Mouse (Mus musculus): ENCODE results near the gene Zfp39.

The Zfp39 gene

DNA sequence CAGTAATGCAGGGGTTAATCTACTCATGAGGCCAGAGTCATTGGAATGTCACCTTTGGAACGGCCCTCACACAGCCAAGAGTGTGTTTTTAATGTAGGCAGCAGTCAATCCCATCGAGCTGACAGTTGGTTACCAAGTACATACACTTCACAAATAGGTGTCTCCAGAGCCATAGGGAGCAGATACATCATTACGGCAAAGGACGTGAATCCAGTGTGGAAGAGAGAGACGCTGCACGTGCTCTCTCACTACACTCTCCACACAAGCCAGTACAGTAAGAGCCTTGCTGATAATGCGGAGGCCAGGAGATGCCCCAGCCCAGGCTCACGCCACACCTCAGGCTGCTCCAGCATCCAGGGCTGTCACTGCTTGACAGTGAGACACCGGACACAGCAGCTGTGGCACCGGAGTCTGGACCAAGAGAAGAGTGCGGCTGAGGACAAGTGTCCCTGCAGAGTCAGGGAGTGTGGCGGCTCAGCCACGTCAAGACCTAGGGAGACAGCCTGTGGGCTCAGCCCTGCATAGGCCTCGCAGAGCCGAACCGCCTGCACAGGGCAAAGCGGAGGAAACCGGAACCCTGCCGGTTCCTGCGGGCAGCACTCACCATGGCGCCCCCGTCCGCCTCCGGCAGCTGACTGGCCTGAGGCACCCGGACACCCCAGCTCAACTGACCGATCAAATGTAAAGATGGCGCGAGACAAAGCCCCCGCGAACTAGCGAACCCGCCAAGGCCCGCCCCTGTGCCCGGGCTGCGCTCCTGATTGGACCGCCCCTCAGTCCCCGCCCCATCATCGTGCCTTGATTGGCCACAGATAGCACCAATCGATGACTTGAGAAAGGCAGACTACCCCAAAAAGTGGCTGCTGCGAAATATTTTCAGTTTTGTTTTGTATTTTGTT is at the start of gene Zfp39:
Gene Zfp39 (minus strand): TSS at position 715 of the 899 bp plus-strand sequence.
- peak; percentile 96 for DNase-seq (ENCODE audit: low spot score)

DNA sequence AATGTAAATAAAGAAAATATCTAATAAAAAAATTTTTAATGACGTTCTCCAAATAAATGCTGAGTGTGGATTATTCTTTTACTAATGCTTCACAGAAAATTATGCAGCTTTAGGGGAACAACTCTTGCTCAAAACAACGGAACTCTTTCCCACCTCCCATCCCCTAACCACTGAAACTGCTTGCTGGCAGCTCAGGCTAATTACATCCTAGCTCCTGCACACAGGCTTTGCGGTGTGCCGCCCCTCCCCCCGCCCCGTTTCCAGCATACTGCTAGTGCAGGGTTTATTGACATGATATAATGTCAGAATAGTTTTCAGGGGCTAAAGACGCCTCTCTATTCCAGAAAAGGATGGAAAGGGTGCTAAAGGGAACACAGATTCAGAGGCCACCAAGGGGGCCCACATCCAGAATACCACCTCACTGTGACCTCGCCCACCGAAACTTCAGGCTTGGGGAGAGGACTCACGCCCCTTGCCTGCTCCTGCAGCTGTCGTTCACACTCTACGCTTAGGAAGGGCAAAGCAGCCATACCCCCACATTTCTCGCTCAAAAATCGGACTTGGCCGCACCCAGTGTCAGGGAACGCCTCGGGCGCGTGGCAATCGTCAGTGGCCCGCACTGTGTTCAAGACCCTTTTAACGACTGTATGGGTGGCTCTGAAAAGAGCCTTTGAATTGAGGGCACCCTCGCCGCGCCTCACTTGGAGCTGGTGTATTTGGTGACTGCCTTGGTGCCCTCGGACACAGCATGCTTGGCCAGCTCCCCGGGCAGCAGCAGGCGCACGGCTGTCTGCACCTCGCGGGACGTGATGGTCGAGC is 49.5 kb upstream of the Zfp39 start:
- no peak for DNase-seq (ENCODE audit: low spot score)

DNA sequence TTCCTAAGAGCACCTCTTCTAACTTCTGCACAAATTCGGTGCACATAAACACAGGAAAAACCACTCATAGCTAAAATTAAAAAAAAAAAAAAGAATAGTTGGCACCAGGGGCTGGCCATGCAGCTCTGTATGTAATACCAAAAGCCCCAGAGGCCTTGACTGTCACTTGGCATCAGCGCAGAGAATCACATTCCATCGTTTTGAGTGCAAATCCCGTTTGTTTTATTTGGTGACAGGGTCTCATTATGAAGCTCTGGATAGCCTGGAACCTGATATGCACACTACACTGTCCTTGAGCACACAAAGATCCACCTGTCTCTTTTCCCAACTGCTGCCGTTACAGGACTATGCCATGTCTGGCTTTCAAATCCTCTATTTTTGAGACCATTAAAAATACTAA is 47.2 kb upstream of the Zfp39 start:
- DNase-seq (ENCODE audit: low spot score), result no peak

DNA sequence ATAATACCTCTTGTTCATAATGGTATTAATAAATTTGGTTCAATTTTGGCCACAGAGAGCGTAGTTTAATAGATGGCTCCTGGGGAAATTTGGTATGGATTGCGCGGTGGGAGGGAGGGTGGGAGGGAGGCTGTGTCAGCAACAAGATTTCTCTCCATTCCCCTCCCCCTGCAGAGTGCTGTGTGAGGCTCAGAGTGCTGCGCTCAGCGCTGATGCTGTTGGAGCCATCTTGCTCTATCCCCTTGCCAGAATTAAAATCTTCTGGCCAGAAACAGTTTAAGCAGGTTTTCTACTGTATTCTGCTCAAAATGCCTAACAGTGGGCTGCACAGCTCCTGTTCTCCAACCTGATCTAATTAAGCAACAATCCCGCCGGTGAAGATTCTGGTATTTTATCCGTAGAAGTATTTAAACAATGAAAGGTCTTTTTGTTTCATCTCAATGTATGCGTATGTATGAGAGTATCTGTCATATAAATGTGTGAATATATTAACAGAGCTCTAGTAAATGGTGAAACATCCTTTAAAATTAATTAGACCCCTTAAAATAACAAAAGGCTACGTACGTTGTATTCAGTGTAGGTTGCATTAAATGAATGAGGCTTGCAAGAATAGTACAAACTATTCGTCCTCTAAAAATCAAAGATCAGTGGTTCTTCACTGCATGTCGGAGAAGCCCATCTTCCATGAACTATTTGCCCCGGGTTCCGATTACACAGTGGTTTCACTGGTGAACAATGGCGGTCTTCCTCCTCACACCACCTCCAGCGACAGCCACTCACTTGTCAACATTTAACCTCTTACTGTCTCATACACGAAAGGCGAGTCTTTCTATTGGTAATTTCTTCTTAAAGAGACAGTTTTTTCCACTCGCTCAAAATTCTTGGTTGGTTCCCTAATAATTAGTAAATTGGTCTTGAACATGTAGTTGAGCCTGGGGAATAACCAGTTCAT is 45.7 kb upstream of the Zfp39 start:
- DNase-seq (ENCODE audit: low spot score), result no peak

DNA sequence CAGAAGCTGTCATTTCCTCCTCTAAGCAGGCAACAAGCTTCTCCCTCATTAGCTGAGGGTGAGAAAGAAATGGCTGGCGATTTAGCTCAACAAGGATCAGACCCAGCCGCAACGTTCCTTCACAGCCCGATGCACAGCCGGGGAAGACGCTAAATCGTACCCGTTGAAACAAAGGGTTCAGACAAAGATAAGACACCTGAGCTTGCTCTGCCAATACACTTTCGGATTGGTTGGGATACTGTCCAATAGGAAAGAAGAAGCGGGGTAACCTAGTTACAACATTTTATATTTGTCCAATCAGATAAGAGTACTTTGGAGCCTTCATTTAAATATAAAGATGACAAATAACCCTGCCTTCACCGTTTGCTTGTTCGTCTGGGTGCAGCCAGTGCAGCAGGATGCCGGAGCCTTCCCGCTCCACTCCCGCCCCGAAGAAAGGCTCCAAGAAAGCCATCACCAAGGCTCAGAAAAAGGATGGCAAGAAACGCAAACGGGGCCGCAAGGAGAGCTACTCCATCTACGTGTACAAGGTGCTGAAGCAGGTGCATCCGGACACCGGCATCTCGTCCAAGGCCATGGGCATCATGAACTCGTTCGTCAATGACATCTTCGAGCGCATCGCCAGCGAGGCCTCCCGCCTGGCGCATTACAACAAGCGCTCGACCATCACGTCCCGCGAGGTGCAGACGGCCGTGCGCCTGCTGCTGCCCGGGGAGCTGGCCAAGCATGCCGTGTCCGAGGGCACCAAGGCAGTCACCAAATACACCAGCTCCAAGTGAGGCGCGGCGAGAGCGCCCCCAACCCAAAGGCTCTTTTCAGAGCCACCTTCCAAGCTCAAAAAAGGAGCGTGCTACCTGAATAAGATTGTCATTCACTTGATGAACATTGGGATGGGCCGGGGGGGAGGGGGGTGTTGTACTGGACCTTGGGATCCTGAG is 44.8 kb upstream of the Zfp39 start, which contains the start of gene Hist3h2ba:
Gene Hist3h2ba (plus strand): TSS at position 379 of the 938 bp plus-strand sequence.
- DNase-seq (ENCODE audit: low spot score), result no peak

DNA sequence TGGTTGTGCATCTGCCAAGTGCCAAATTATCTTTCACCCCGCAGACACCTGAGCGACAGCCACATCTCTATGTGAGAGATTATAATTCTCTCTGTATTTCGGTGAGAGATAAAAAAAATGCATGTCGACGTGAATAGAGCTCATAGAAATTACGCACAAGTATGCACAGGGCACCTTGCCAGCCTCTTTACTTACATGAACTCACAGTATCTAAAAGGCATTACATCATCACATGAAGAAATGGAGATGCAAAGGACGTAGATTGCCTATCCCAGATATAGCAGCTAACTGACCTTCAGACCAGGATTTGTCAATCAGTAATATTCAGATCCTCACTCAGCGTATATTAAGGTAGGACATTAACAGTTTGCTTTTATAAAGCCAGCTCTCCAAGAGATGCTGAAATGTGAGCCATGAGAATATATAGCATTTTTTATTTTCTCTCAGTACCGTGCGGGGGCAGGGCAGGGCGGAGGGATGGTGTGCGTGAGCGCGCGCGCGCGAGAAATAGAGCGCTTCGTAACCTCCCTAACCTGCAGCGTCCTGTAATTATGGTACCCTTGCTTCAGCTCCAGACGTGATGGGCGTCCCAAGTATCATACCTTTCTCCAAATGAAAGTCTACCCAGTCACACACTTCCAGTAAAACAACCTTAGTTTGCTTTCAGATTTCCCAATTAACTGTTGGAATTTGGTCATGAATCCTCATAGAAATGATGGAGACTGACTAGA is 43.9 kb upstream of the Zfp39 start:
- DNase-seq (ENCODE audit: low spot score), result no peak

DNA sequence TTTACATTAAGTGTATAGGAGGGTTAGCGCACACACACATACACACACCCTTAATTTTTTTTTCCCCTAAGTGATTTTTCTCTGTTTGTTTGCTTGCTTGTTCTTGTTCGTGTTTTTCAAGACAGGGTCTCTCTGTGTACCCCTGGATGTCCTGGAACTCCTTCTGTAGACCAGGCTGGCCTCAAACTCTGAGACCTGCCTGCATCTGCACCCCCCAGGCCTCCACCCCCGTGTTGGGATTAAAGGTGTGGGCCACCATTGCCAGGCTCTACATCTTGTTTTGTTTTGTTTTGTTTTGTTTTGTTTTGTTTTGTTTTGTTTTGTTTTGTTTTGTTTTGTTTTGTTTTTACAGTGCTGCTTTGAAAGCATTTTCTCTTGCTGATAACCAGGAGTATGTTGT is 43.3 kb upstream of the Zfp39 start:
- no peak for DNase-seq (ENCODE audit: low spot score)

DNA sequence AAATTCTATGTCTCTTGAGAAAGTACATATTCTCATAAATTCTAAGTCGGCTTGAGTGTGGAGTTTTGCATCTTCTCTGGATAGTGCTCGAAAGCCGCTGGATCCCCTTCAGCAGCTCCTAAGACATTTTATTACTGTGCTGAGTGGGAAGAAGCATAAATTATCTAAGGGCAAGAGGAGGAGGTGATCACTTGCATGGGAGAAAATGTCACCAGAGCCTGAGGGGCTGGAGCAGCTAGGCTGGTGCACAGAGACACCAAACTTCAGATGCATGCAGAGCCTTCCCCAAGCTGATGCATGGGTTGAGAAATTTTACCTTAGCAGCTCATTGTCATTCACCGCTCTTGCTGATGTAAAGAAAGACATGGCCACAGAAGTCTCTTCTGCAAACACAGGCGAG is 40.1 kb upstream of the Zfp39 start:
- no peak for DNase-seq (ENCODE audit: low spot score)

DNA sequence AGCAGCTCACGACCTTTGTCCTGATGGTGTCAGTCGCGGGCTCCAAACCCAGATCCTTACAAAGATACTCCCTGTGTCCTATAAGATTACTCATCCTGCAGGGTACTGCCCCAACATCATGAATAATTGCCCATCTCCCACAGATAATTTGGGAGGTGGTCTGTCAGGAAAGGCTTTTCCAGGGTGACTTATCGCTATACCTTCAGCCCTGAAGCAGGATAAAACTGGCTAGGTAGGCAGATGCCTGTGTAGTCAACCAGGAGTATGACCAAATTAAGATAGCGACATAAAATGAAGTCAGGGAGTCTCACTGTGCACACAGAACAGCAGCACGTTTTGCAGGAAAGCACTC is 35.0 kb upstream of the Zfp39 start:
- DNase-seq (ENCODE audit: low spot score), result no peak

DNA sequence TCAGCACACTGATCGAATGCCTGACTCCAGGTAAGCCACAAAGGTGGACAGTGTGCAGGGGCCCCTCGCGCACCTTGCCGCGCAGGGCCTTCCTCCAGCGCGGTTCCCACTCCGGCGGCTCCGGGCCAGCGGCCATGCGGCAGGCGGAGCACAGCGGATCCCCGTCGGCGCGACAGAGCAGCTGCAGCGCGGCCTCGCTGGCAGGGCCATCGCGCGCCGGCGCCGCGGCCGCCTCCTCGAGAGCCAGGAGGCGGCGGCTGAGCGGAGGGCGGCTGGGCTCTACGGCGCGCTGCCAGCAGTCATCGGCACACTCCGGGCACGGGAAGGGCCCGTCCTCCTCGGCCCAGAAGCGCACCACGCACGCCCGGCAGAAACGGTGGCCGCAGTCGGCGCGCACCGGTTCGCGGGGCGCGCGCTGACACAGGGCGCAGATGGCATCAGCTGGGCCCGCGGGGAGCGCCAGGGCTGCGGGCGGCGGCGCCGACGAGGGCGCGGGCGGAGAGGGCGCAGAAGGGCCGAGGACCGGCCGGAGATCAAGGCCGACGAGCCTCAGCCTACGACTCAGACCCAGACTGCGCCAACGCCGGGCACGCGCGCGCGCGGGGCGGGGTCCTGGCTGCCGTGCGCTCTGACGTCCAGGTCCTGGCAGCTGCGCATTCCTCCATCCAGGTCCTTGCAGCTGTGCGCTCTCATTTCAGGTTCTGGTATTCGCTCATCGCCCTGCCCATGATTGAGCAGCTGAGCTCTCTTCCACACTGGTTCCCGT is 34.5 kb upstream of the Zfp39 start, which contains the start of gene Rnf187:
Gene Rnf187 (minus strand): TSS at position 595 of the 766 bp plus-strand sequence.
- peak; percentile 90 for DNase-seq (ENCODE audit: low spot score)

DNA sequence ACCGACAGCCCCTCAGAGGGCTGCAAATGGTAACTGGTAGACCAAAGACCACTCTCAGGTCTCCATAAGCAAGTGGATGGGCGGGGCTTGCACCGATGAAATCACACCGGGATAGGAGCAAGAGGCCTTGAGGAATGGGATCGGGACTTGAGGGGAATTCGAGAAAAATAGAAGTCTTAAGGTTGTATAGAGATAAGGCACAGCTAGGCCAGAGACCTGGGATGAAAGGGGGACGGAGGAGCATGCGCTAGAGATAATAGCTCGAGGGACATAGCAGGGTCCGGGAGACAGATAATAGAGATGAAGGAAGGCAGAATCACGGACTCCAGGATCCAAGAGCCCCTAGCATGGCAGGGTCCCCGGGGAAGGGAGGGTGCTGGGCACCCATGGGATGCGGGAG is 33.9 kb upstream of the Zfp39 start:
- no peak for DNase-seq (ENCODE audit: low spot score)

DNA sequence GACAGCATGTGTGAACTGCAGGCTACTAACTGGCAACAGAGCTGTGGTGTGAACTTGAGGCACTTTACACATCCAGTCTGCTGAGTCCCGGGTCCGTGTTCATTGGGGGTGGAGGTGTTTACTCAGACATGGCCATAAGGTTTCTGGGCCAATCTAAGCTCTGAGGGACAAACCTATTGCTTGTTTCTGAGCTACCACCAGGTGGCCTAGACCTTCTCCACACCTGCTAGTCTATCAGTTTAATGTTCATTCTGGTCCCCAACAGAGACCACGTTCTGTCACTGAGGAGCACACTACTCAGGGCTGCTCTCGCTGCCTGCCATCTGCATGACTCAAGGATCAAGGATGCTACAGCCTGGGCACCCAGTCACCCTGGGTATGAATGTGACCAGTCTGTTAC is 27.6 kb upstream of the Zfp39 start:
- DNase-seq (ENCODE audit: low spot score), result no peak

DNA sequence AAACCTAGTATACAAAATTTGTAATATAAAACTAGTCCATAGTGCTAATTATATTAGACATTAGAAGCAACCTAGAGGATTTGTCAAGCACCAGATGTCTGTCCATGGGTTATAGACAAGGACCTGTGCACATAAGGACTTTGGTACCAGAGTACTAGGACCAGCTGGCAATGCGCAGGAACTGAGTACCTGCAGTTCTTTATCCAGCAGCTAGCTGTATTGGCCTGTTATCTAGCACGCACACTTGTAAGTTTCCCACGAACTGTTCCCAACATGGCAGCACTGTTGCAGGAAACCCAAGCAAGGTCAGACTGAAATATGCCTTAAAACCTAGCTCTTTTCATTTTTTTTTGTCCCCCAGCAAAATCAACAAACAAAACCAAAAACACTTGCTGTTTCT is 26.2 kb upstream of the Zfp39 start:
- DNase-seq (ENCODE audit: low spot score), result no peak

DNA sequence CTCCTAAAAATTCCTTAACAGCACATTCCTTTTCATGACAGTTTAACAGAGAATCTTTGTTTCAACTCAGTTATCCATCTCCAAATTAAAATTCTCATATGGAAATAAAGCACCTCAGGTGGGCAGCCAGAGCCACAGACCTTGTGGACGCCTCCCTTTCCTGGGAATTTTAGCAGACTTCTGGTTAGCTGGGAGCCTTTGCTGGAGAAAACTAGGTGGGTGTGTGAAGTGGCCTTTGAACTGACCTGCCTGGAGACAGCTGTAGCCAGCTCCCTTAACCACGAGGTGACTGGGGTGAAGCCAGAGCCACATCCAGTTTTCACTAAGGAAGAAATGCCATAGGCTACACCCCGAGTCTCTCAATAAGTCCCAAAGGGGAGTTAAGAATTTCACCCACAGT is 25.6 kb upstream of the Zfp39 start:
- DNase-seq (ENCODE audit: low spot score), result peak; percentile 60

DNA sequence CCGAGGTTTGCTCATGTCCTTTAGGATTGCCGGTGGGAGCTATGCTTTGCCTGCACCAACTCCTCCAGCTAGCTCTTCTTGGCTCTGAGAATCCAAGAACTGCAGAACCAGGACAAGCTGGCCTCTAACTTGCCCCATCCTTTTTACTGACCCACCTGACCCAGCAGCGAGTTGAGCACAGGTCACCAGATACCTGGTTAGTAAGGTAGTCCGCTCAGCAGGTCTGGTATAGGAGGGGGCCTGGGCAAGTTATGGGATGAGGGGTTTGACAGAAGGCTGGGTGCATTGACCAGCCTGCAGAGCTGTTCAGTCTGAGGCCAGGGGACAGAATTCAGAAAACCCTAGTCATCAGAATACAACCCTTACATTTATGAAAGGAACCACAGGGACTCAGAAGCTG is 25.0 kb upstream of the Zfp39 start:
- DNase-seq (ENCODE audit: low spot score), result no peak

DNA sequence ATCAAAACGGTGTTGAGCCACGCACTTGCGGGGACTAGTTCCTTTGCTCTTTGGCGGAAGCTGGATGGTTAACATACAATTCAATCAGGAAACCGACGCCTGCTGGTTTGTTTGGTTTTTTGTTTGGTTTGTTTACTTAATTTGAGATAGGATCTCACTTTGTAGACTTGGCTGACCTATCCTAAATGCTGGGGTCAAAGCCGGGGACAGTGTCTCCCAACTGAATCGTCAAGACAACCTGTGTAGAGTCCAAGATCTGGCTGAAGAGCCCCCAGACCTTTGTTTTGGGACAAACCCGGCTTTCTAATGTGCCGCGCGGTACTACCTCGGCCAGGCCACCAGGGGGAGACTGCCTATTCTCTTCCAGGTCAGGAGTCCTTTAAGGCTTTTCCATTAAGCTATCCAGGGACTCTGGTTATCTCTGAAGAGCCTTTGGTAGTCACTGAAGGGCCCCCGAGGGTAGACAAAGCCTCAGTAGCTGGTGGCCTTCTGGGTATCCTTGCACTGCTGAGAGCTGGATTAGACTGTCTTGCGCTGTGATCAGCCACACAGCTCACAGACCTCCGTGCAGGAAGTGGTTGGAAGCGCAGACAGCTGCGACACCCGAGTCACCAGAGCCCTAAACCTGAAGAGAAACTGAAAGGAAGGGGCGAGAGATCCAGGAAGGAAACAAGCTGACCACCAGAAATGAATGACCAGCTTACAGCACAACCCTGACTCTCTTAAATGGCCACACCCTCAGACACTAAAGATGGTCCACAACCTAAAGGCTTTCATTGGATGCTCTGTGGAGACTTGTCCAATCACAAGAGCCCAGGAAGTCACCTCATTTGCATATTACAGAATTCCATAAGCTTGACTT is 24.0 kb upstream of the Zfp39 start:
- DNase-seq (ENCODE audit: low spot score), result peak; percentile 55

DNA sequence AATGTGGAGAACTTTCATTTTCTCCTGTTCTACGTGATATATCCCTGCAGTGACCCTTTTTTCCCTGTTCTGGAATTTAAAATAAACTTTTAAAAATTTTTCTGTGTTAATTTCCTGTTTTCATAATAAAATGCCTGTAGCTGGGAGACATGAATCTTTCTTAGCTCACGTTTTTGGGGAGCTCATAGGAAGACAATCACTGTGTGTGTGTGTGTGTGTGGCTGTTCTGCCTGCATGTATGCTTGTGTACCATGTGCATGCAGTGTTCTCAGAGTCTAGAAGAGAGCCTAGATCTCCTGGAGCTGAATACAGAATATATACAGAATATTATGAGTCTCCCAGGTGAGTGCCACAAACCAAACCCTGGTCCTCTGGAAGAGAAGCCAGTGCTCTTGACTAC is 23.0 kb upstream of the Zfp39 start:
- DNase-seq (ENCODE audit: low spot score), result no peak

DNA sequence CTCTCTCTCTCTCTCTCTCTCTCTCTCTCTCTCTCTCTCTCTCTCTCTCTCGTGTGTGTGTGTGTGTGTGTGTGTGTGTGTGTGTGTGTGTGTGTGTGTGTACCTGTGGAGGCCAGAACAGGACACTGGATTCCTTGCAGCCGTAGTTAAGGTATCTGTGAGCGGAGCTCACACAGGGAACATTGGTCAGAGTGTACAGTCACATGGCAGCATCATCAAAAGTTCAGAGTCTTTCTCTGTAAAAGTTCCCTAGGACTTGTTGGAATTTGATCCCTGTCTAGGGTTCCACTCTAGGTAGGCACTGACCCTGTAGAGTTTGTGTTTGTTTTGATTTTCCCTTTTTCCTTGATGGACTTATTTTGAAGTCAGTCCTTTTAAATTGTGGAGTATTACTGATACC is 22.6 kb upstream of the Zfp39 start:
- no peak for DNase-seq (ENCODE audit: low spot score)
